Mouse (Mus musculus) megakaryocyte, embryonic 14.5 days (primary cell): ENCODE measurements around the gene 1600002K03Rik.

ENCODE experiments used
- FLI1 ChIP-seq: IDR thresholded peaks from 2 replicates; pipeline ENCODE4 v1.6.1; 2012; ENCODE audit warnings: low read length, inconsistent platforms, mixed read lengths
- GATA1 ChIP-seq: IDR thresholded peaks from 3 replicates; pipeline ENCODE4 v1.6.1; 2012; ENCODE audit warnings: mixed read lengths, low read length, inconsistent platforms, borderline replicate concordance

GRCm38 (mm10) chr10:80176270-80176834 is 3.6 kb downstream of the 1600002K03Rik start:
- TF ChIP-seq GATA1 (no peak), FLI1 (no peak)
